Mouse (Mus musculus) limb, embryonic 12.5 days (tissue): ENCODE measurements at regions not wholly inside any gene's neighbourhood (a gene's known extent, or its start where the extent isn't known, plus 50 kb on each side); places are given as distances from the start of the nearest gene placed in this dataset.

Experiments
- ATAC-seq: fragments of 200-750 bp; cut with Nextera tagmentation; 2 replicates; pipeline ENCODE4 v1.8.0; 2017; ENCODE audit warnings: low read depth, moderate TSS enrichment; ENCODE audit not compliant: insufficient number of reproducible peaks, insufficient read depth, low FRiP score, low TSS enrichment
- H3K27ac ChIP-seq: fragments of 300-500 bp; sonication (generic); 2 replicates; pipeline ENCODE4 v1.5.1; 2016; ENCODE audit warnings: mild to moderate bottlenecking, moderate library complexity
- H3K27me3 ChIP-seq: fragments of 300-500 bp; sonication (generic); 2 replicates; pipeline ENCODE4 v1.6.1; 2016; ENCODE audit warnings: mild to moderate bottlenecking, moderate library complexity
- H3K36me3 ChIP-seq: fragments of 300-500 bp; sonication (generic); 2 replicates; pipeline ENCODE4 v1.6.1; 2016; ENCODE audit warnings: mild to moderate bottlenecking, moderate library complexity
- H3K4me1 ChIP-seq: fragments of 300-500 bp; sonication (generic); replicated peaks from 2 replicates; pipeline ENCODE4 v1.6.1; 2016
- H3K4me2 ChIP-seq: fragments of 300-500 bp; sonication (generic); 2 replicates; pipeline ENCODE4 v1.6.1; 2016; ENCODE audit warnings: mild to moderate bottlenecking, moderate library complexity
- H3K4me3 ChIP-seq: fragments of 300-500 bp; sonication (generic); replicated peaks from 2 replicates; pipeline ENCODE4 v1.5.1; 2016; ENCODE audit warnings: mild to moderate bottlenecking
- H3K9ac ChIP-seq: fragments of 300-500 bp; sonication (generic); replicated peaks from 2 replicates; pipeline ENCODE4 v1.6.1; 2016; ENCODE audit warnings: mild to moderate bottlenecking, moderate library complexity
- H3K9me3 ChIP-seq: fragments of 300-500 bp; sonication (generic); 2 replicates; pipeline ENCODE4 v1.6.1; 2016; ENCODE audit warnings: mild to moderate bottlenecking, moderate library complexity
- WGBS: fragments of 180-500 bp; shearing (Covaris S2); methylation state at CpG from one replicate; pipeline ENCODE4 v1.1.7; 2016; 5-methylcytosine and 5-hydroxymethylcytosine counted together

DNA sequence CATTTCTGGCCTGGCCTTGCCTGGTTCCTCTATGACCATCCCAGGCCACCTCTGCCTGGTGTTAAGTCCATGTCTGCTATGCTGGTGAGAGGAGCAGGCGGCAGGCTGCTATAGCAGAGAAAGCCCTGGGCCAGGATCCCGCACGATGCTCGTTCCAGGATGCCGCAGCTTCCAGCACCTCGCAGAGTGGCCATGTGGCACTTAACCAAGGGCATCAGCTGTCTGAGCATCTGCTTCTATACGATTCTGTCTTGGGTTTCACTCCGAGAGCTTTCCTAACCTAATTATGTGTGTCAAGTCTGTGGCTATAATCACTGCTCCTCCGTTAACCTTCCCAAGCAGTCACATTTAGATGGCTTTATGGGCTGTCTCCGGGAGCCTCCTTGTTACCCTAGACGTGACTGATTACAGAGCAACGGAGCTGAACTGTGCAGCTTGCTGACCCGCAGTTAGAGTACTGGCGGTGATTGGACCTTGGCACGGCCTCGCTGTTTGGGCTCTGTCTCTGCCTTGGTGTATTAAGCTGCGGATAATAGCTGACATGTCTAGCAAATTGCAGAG lies 64.4 kb downstream of the Ackr3 start:
- Histone ChIP-seq H3K9me3 (no peaks in the 10 kb centered on the region), H3K27ac (no peak overlapping the region), H3K27me3 (peaks cover 28% of the 10 kb centered on the region), H3K36me3 (no peaks in the 10 kb centered on the region), H3K4me2 (no peak overlapping the region), H3K4me1 (peaks cover 25% of the 10 kb centered on the region), H3K9ac (no peak overlapping the region), H3K4me3 (no peak overlapping the region)
- 20% methylated on average over 17 of the region's 17 CpGs for WGBS
- ATAC-seq: peak; percentile 23; the same call in 1 of the 2 replicates

DNA sequence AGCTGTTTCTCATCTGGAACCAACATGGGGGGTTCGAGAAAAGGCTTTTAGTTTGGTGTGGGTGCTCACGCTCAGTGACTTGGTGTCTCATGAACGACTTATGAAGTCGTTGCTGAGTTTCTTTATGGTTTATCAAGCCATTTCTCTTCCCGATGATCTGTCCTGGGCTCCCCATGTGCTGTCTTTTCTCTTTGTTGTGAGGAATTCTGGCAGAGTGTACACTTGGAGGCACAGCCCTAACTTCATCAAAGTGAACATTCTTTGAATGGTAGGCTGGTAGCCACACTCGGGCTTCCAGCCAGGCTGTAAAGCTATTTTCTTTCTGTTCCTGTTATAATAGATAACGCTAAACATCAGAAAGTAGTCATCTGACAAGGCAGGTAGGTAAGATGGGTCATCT lies 65.2 kb downstream of the Ackr3 start:
- H3K9me3 ChIP-seq: no peaks in the 10 kb centered on the region
- H3K4me1 ChIP-seq: peaks cover 31% of the 10 kb centered on the region
- no peak for ATAC-seq
- no peaks in the 10 kb centered on the region for H3K36me3 ChIP-seq
- WGBS: 71% methylated on average over 7 of the region's 7 CpGs
- peaks cover 28% of the 10 kb centered on the region for H3K27me3 ChIP-seq
- H3K4me3 ChIP-seq: no peak overlapping the region
- H3K4me2 ChIP-seq: no peak overlapping the region
- no peak overlapping the region for H3K9ac ChIP-seq
- no peak overlapping the region for H3K27ac ChIP-seq

DNA sequence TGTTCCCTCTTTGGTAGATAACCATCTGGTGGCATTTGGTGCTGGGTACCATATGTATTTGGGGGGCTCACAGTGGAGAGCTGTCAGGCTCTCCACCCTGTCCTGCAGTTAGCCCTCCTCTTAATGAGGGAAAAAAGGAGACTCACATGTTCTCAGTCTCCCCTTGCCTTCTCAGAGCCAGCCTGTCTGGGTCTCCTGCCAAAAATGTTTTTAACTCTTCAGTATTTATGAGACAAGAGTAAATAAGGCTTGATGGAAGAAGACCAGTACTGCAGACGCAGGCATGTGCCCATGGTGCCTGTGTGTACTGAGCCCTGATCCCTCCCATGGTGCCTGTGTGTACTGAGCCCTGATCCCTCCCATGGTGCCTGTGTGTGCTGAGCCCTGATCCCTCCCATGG lies 66.1 kb downstream of the Ackr3 start:
- Histone ChIP-seq H3K27ac (no peak overlapping the region), H3K36me3 (no peaks in the 10 kb centered on the region), H3K4me2 (no peak overlapping the region), H3K9me3 (no peaks in the 10 kb centered on the region), H3K9ac (no peak overlapping the region), H3K27me3 (peaks cover 28% of the 10 kb centered on the region), H3K4me1 (peaks cover 31% of the 10 kb centered on the region), H3K4me3 (no peak overlapping the region)
- no peak for ATAC-seq
- 86% methylated on average over 1 of the region's 1 CpGs for WGBS

DNA sequence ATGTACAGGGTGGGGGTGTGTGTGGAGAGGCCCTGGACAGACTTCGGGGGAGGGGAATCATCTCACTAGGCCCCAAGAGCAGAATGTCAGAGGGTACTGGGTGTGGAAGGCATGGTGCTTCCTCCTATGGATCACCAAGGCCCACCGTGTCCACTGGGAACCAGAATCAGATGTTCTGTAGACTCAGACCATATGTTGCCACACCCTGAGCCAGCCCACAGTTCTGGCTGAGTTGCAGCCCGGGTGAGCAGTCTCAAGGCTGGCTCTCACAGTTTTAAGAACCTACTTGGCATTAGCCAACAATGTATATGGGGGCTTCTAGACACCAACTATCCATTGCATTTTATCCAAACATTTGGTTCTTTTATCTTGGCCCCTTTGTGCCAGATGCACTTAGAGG lies 67.5 kb downstream of the Ackr3 start:
- Histone ChIP-seq H3K4me1 (peaks cover 31% of the 10 kb centered on the region), H3K27ac (no peak overlapping the region), H3K4me3 (no peak overlapping the region)

DNA sequence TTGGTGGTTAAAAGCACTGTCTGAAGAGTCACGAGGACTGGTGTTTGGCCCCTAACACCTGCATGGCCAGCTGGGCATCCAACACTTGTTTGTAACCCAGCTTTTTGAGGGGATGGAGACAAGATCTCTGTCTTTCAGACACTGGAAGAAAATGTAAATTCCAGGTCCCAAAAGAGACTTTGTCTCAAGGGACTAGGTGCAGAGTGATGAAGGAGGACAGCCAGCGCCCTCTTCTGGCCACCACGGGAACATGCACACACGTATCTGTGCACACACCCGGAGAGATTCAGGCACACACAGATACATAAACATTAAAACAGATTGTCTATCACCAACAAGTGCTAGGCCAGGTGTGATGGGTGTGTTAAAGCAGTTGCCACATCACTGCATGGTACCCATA lies 68.6 kb downstream of the Ackr3 start:
- no peaks in the 10 kb centered on the region for H3K9me3 ChIP-seq
- no peak for ATAC-seq
- H3K9ac ChIP-seq: no peak overlapping the region
- WGBS: 93% methylated on average over 5 of the region's 5 CpGs
- H3K36me3 ChIP-seq: no peaks in the 10 kb centered on the region
- H3K4me2 ChIP-seq: no peak overlapping the region
- H3K4me1 ChIP-seq: peaks cover 37% of the 10 kb centered on the region
- no peak overlapping the region for H3K4me3 ChIP-seq
- H3K27ac ChIP-seq: no peak overlapping the region
- peaks cover 20% of the 10 kb centered on the region for H3K27me3 ChIP-seq

More for the DNA sequence above, 67.5 kb downstream of the Ackr3 start:
- Histone ChIP-seq H3K9me3 (no peaks in the 10 kb centered on the region), H3K4me2 (no peak overlapping the region), H3K9ac (no peak overlapping the region), H3K27me3 (peaks cover 28% of the 10 kb centered on the region), H3K36me3 (no peaks in the 10 kb centered on the region)
- 72% methylated on average over 3 of the region's 3 CpGs for WGBS
- ATAC-seq: no peak

DNA sequence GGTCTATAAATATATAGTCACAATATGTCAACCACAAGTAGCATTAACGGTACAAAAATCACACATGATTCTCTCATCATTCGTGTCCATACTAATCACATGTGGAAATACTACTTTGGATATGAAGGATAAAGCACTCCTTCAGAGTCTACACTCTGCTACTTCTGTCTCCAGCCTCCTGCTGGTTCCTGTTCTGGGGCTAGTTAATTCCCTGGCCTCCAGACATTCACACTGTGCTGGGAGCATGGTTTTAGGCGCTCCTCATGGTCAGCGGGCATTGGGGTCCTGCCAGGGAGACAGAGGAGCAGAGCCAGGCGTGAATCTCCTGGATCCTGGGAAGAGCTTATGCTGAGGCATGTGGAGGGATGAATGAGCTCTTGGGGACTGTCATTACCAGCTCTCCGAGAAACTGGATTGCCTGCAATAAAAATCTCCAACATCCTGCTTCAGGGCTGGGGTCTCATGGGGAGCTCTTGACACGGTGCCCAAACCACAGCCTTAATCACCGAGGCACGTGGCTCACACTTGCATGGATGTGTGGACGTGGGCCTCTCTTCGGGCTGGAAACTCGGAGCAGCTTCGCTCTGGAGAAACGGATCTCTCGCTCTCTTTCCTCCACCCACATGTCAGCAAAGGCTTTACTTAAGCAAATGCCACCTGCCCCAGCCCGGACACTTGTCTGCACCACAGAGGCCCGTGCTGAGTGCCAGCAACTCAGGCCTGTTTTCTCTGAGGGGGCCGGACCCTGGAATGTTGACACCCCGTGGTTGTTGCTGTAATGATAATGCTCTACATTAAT lies 69.2 kb downstream of the Ackr3 start:
- peak overlapping the region; percentile 62 for H3K27ac ChIP-seq
- H3K4me2 ChIP-seq: no peak overlapping the region
- no peaks in the 10 kb centered on the region for H3K9me3 ChIP-seq
- peaks cover 15% of the 10 kb centered on the region for H3K27me3 ChIP-seq
- no peaks in the 10 kb centered on the region for H3K36me3 ChIP-seq
- H3K4me3 ChIP-seq: no peak overlapping the region
- 0 out of 2 replicates have a peak, but pooled peaks have one; percentile 63 for ATAC-seq
- H3K4me1 ChIP-seq: peaks cover 41% of the 10 kb centered on the region
- 49% methylated on average over 19 of the region's 19 CpGs for WGBS
- no peak overlapping the region for H3K9ac ChIP-seq

DNA sequence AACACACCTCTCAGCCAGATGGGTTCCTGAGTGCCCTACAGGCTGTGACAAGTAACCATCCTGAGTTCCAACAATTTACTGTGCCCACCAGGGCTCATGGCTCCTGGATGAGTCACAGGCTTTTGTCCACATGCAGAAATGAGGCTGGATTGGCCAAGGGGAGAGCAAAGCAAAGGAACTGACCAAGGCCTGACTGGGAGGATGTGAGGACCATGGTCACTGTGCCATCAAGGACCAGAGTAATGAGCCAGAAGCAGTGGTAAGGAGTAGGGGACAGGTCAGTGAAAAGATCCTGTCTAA lies 69.8 kb downstream of the Ackr3 start:
- Histone ChIP-seq H3K4me2 (no peak overlapping the region), H3K4me1 (peaks cover 43% of the 10 kb centered on the region), H3K9ac (no peak overlapping the region), H3K4me3 (no peak overlapping the region), H3K27me3 (peaks cover 10% of the 10 kb centered on the region; the same call in 1 of the 2 replicates), H3K36me3 (no peaks in the 10 kb centered on the region), H3K27ac (0 out of 2 replicates have a peak overlapping the region, but pooled peaks have one; percentile 59), H3K9me3 (no peaks in the 10 kb centered on the region)
- ATAC-seq: no peak

DNA sequence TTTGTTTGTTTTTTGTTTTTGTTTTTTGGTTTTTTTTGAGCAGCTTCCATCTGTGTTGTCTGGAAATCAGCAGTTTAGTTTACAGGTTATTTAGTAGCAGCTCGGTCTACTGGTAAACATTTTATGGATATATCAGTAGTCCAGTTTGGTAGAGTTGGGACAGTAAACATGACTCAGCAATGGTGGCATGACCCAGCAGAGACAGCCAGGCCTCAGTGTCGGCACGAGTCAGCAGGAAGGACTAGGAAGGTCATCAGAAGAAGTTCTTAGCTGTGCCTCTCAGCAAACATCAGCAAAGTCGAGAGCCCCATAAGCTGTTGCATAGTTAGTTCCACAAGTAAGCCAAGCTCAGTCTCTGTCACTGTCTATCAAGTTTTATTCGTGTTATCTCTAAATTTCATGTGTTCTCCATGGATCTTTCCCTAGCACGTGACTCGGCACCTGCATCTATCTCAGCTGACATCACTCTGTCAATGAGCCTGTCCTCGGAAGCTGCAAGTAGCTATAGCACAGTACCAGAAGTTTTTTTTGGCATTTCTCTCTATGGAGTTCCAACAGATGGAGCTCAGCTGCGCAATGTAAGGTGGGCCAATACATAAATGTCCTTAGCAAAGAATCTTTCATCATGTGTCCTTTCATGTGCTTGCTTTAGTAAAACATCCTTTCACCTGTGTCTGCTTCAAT lies 71.3 kb downstream of the Ackr3 start:
- no peak overlapping the region for H3K9ac ChIP-seq
- H3K9me3 ChIP-seq: no peaks in the 10 kb centered on the region
- H3K36me3 ChIP-seq: no peaks in the 10 kb centered on the region
- H3K4me2 ChIP-seq: no peak overlapping the region
- WGBS: 85% methylated on average over 9 of the region's 9 CpGs
- H3K4me1 ChIP-seq: peaks cover 49% of the 10 kb centered on the region
- no peak overlapping the region for H3K4me3 ChIP-seq
- no peak overlapping the region for H3K27ac ChIP-seq
- H3K27me3 ChIP-seq: peaks cover 4% of the 10 kb centered on the region; the same call in 1 of the 2 replicates
- no peak for ATAC-seq

DNA sequence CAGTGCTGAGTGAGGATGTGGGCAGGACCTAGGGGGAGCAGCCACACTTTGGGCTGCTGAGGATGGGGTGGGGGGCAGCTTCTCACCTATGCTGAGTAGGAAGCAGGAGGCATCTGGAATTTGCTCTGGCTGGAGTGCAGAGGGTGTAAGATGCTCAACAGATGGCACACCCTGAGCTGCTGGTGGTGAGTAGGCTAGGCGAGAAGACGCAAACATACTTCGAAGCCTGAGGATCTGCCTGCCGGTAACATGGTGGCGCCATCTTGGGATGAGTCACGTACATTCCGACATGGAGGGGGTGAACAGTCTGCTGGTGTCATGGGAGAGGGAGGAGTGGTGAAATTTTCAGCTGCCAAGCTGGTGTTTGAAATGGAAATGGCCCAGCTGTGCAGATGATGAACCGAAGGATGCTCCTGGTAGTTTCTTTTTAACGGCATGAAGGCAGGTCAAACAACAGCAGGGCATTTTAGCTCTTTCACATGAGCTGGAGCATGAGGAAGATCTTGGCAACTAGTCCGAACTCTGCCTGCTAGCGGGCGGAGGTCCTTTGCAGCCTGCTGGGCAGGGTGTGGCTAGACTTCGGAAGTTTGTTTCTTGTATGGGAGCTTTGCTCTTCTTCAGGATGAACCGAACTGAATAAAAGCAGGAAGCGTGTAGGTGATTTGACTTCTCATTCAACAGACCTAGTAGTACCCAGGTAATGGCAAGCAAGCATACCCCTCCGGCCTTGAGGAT lies 72.2 kb downstream of the Ackr3 start:
- no peak overlapping the region for H3K9ac ChIP-seq
- H3K27me3 ChIP-seq: peaks cover 4% of the 10 kb centered on the region; the same call in 1 of the 2 replicates
- H3K4me1 ChIP-seq: peaks cover 57% of the 10 kb centered on the region
- no peak overlapping the region for H3K27ac ChIP-seq
- ATAC-seq: no peak
- WGBS: 91% methylated on average over 16 of the region's 16 CpGs
- no peaks in the 10 kb centered on the region for H3K9me3 ChIP-seq
- H3K4me2 ChIP-seq: no peak overlapping the region
- no peaks in the 10 kb centered on the region for H3K36me3 ChIP-seq
- no peak overlapping the region for H3K4me3 ChIP-seq

DNA sequence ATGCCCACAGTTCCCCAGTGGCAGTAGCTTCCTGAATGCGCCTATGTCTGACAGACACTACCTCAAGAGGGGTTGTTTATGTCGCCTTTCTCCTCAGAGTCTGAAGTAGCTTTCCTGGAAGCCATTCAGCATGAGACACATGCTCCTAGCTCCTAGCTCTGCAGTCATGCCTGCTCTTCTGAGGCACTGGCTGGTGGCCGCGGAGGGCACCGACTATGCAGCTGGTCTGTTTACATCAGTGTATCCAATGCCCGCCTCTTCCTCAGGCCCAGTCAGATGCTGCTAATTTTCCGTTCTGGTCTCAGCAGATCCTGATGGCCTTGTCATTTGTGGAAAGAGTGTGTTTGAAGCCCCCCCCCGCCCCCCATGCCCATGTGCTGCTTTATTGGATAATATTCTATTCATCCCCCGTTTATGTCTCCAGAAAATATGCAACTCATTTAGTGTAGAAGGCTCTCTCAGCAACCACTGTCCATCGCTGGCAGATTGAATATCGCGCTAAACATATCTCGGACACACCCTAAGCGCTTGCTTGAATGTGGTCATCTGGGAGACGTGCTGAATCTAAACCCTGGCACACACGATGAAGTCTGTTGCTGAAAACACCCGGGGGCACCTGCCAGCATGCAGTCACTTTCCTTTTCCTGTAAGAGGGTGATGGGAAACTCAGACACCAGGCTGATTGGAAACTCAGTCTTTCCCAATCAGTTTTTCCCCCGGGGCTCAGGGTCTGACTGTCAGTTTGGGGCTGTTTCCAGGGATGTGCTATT lies 73.9 kb downstream of the Ackr3 start:
- Histone ChIP-seq H3K36me3 (no peaks in the 10 kb centered on the region), H3K4me1 (peaks cover 59% of the 10 kb centered on the region)
- 86% methylated on average over 18 of the region's 18 CpGs for WGBS

More for the DNA sequence above, 73.9 kb downstream of the Ackr3 start:
- no peak overlapping the region for H3K27ac ChIP-seq
- peaks cover 4% of the 10 kb centered on the region; the same call in 1 of the 2 replicates for H3K27me3 ChIP-seq
- H3K4me3 ChIP-seq: no peak overlapping the region
- no peak overlapping the region for H3K4me2 ChIP-seq
- H3K9ac ChIP-seq: no peak overlapping the region
- H3K9me3 ChIP-seq: no peaks in the 10 kb centered on the region
- no peak for ATAC-seq
